Mouse (Mus musculus): ENCODE results near the gene Pigz. TPM values are rescaled to one million over a fixed set of nuclear protein-coding genes. Genes with fewer than 3 reads are reported as not detected.
"Not testable (repeated sequence)": the region's sequence is repeated elsewhere in the genome, so short reads cannot be mapped to it uniquely, and the experiment has no call there.

Gene Pigz
- total RNA-seq, 2 experiments from 2014 or later, result 5.9 to 7.5 TPM

DNA sequence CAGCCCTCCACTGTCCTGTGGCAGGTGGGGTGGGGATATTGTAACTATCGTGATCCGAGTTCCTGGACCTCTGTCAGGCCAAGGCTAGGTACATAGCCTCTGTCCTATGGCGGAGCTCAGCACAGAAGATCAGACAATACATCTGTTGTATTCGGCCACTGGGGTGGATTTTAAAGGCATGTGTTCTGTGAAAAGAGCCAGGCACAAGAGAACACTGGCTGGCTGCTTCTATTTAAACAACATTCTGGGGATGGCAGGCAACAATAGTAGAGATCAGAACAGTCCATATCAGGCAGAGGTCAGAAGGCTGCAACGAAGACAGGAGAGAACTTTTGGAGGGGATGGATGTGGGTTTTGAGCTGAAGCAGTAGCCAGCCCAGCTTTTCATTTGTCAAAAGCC is 1.4 kb upstream of the Pigz start:
- no peak for DNase-seq

DNA sequence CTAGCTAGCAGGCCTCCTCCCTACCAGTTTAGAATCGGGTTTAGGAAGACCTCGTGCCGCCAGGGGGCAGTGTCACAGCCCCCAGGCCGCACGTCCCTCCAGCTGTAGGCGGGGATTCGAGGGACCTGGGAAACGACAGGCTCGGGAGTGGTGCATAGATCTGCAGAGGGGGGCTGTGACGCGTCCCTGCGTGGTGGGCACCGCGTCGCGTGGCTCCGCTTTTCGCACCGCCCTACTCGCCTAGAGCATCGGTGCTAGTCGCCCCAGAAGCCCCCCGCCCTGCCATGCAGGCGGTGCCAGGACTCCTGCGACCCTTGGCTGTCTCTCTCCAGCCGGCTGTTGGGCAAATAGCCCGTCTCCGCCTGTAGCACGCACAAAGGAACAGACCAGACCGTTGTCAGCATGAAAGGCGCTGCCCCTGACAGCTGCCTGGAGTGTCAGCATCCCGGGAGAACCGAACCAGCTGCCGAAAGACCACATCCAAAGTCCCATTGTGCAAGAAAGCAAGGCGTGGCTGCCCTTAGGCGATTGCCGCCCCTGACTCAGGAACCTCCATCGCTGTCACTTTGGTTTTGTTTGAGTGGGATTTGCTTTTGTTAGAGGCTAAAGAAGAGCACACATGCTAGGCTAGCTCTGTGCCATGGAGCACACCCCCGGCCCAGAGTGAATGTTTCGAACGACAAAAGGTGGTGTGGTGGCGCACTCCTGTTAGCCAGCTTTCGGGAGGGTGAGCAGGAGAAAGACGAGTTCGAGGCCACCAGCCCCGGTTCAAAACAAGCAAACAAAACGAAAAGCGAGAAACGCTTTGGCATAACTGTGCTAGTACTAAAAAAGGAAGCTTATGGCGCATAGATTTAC is 582 bp upstream of the Pigz start:
- DNase-seq, result peak; percentile 88

DNA sequence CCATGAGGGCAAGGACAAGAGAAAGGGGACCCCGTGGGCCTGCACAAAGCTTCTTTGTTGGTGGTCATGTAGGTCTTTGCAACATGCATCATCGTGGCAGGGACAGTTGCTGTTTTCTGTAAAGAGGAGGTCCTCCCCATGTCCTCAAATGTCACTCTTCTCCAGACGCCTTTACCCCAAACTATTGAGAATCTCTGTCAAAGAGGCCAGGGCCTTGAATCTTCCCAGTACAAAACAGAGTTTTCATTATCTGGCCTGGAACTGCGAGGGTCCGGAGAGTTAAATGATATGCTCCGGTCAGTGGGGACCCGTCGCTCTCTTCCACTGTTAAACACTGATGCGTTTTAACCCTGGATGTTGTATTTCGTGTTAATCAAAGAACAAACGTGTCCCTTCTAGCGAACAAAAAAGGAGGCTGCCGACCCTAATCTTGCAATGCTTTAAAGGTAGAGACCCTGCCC is 929 bp downstream of the Pigz start:
- DNase-seq, result no peak

DNA sequence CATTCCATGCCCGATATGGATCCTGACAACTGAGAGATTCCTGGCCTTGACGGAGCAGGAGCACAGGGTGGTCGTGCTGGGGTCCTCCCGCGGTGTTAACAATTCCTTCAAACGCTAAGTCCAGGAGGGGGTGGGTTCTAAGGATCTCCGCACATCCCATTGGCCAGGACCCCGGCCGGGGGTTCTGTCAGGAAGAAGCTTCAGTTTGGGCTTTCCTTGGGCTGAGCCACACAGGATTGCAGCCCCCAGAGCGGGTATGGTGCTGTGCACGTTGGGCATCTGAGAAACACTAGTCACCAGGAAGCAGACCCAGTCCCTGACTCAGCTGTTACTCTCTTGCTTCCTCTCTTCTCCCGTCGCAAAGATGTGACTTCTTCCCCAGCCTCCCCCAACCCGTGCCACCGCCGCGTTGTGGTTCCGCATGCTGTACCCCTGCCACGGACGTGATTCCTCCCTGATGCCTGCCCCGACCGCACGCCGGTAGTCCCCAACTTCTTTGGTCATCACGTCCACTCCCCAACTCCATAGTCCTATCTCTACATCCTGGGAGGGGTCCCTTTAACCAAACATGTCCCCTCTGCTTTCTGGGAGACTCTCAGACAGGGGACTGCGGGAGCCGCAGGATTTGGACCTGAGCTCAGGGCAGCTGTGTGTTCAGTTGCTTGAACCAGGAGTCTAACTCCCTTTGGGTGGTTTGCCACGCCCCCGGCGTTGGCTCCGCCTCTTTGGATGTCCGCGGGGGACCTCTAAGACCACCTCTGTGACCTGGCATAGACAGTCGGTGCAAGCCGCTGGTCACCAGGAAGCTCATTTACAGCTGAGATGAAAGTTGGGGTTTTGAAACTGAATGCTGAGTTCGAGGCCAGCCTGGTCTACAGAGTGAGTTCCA is 1.7 kb downstream of the Pigz start:
- no peak for DNase-seq

DNA sequence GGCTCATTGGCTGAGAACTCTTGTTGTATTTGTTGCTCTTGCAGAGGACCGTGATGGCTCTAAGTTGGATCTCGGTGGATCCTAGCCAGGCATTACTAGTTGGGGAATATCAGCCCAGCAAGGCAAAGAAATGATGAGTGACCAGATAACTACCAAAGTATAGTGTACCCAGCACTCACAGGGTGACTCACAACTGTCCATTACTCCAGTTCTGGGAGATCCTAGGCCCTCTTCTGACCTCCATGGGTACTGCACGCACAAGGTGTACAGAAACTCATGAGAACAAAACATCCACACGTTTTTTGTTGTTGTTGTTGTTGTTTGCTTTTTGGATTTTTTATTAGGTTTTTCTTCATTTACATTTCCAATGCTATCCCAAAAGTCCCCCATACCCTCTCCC is 2.9 kb downstream of the Pigz start:
- DNase-seq, result no peak

DNA sequence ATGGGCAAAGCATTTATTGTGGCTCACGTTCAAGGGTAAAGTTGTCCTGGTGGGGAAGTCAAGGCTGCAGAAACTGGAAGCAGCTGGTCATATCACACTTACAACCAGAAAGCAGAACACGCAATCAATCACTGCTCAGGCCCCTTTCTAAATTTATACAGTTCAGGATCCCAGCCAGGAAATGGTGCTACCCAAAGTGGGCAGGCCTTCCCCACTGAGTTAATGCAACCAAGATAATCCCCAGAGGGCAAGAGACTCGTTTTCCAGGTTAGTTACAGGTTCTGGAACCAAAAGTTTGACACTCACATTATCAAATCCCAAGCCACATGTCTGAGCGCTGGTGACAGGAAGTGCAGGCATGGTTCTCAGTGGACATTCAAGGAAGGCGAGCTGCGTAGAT is 5.2 kb downstream of the Pigz start:
- no peak for DNase-seq

DNA sequence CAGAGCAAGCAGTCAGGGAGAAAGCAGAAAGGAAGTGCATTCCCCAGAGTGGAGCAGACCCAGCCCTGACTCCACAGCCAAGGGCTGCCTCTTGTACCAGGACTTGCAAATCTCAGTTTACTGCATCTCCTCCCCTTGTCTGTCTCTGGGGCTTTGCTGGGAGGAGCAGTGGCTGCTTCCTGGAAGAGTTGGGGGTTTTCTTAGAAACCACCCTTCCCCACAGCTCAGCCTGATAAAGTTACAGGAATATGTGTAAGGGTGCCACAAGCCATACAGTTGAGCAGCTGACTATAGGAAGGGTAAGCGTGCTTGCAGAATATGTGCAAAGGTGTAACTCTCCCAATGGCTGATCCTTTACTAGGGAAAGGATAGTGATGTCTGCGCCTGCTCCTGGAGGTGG is 6.9 kb downstream of the Pigz start:
- DNase-seq, result no peak

DNA sequence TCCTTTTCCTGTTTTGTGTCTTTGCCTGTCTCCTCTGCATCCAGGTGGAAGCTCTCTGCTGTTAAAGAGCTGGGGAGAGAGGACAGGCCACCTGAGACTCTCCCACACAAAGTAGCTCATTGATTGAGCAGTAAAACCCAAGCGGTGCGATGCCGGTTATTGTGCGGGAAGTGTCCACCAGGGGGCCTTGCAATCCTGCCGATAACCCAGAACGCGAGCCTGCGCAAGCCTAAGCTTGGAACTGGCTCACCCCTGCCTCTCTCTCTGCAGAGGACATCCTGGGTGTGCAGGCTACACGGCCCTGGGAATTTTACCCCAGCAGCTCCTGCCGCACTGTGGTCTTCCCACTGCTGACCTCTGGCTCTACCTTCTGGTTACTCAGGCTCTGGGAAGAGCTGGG is 10.3 kb downstream of the Pigz start:
- peak; percentile 83 for DNase-seq

DNA sequence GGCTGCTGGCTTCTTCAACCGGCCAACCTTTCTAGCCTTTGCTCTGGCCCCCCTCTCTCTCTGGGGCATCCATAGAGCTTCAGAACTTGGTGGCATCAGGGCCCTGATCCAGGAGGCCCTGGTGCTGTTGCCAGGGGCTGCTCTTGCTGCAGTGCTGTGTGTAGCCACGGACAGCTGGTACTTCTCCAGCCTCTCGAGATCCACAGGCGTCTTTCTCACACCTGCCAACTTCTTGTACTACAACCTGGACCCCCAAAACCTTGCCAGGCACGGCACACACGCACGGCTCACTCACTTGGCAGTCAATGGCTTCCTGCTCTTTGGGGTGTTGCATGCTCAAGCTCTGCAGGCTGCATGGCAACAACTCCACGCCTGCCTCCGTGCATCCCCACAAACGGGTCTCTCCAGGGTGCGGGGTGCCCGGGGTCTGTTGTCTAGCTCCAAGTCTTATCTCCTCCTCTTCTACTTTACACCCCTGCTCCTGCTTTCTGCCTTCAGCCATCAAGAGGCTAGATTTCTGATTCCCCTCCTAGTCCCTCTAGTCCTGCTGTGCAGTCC is 11.1 kb downstream of the Pigz start:
- DNase-seq, result no peak

DNA sequence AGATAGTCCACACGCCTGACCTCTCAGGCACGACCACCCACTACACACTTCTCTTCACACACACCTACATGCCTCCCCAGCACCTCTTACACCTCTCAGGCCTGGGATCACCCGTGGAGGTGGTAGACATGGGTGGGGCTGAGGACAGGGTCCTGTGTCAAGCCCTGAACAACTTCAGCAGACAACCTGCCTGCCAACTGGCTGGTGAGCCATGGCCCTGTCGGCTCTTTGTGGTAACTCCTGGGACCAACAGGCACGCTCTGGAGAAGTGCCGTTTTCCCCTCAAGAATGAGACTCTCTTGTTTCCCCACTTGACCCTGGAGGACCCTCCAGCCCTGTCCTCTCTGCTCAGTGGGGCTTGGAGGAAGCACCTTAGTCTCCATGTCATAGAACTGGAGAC is 11.7 kb downstream of the Pigz start:
- no peak for DNase-seq

DNA sequence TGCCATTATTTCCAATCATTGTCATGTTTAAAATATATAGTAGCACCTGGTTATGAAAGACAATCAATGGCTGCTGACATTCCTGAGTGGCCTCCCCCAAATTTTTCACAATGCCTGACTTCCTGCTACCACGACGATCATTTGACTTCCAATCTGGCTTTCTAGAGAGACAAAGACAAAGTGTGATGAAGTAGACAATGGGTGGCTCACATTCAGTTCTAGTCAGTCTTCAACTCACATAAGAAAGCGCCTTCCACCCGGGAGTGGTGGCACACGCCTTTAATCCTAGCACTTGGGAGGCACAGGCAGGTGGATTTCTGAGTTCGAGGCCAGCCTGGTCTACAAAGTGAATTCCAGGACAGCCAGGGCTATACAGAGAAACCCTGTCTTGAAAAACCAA is 12.3 kb downstream of the Pigz start:
- not testable (repeated sequence) for DNase-seq

DNA sequence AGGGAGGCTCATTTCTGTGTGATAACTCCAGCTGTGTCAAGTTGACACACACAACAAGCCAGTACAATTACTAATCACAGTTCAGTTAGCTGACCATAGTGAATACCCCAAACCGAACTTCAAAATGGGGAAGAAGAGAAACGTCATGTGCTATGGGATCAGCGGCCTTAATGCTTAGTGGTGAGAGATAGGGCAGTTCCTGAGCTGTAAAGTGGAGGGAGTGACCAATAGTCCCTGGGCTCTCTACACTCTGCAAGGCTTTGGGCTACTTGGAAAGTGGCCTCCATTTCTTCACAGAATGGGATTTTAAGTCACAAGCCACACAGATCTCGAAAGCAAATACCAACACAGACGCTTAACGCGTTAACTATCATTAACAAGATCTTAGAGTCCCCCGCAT is 13.7 kb downstream of the Pigz start:
- no peak for DNase-seq

DNA sequence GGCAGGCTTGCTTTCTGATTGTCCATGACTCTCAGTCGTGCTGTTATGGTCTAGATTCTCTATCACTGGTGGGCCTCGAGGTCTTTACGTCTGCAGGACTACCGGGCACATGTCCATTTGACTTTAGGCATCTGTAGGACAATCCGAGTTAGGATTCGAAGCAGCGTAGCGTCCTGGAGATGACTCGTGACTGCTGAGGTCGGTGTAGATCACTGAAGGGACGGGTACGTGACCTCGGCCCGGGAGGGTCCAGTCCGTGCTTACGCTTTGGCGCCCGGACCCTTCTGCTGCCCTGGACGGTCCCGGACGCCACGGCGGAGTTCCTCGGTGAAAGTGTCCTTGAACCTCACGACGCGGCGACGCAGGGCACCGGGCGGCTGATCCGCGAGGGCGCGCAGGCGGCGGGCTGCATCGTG is 14.3 kb downstream of the Pigz start:
- no peak for DNase-seq

DNA sequence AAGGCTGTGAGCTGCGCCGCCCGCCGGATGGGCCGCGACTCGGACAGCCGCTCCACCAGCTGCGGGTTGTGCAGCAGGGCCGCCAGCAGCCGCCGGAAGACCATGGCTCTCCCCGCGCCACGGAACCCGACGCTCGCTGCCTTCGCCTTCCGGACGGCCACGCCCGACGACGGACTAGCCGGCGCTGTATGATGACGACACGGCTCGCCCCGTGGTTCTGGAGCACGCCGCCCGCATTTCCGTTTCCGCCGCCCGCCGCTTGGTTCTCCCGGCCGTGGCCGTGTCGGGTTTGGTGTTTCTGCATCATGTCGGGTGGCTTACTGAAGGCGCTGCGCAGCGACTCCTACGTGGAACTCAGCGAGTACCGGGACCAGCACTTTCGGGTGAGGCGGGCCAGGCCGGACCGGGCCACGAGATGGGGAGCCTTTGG is 14.7 kb downstream of the Pigz start, which contains the start of the genes 0610012G03Rik and Ncbp2:
Gene 0610012G03Rik, minus strand, starts transcription at position 150 of the 430 bp plus-strand sequence.
Gene Ncbp2, plus strand, starts transcription at position 169 of the 430 bp plus-strand sequence.
- DNase-seq, result peak; percentile 98

DNA sequence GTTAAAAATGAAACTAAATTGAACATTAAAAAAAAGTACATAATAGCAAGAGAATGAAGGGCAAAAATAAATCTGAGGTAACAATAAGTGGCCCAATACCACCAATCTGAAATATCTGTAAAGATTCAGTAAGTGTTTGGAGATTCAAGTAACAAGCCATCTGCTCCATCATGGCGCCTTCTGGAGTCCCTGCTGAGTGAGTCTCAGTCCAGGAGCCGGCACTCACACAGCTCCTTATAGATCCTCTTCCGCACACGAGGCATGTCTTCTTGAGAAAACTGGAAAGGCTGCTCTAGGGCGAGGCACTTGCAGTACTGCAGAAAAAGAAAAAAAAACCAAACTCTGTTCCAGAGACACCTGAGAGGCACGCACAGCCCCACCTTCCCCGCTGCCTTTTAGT is 29.6 kb downstream of the Pigz start:
- no peak for DNase-seq

DNA sequence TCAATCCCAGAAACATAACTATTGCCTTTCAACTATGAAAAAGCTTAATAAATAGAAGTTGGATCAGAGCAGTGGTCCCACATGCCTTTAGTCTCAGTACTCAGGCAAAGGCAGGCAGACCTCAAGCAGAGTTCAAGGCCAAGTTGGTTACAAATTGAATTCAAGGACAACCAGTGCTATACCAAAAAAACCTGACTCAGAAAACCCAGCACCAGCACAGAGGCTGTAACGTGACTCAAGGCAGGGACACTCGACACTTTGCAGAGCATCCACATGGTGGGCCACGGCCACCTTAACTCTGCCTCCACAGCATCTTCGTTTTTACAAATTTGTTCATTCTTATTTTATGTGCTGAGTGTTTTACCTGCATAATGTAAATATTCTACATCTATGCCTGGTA is 41.6 kb downstream of the Pigz start:
- no peak for DNase-seq

DNA sequence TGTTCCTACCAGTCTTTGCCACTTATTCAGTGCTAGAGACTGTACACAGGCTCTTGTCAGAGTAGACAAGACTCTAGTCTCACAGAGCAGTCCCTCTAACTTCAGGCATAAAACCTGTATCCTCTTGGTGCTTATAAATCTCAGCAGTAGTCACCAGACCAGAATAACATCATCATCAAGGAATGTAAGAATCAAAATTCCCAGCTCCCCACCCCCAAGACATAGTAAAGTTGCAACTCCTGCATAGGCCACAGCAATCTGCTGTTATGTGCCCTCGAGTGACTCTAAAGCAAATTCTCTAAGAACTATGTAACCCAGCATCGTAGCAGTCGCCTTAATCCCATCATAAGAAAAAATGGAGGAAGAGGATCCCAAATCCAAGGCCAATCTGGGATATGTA is 45.9 kb downstream of the Pigz start:
- no peak for DNase-seq

DNA sequence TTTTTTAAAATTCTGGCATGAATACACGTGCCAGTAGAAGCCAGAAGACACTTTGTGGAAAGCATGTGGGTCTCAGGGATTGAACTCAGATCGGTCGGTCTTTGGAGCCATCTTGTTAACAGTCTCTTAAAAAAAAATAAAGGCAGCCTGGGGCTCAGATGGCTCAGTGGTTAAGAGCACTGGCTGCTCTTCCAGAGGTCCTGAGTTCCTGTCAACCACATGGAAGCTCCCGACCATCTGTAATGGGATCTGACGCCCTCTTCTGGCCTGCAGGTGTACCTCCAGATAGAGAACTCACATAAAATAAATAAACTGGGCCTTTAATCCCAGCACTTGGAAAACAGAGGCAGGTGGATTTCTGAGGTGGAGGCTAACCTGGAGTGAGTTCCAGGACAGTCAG is 47.3 kb downstream of the Pigz start:
- DNase-seq, result no peak

DNA sequence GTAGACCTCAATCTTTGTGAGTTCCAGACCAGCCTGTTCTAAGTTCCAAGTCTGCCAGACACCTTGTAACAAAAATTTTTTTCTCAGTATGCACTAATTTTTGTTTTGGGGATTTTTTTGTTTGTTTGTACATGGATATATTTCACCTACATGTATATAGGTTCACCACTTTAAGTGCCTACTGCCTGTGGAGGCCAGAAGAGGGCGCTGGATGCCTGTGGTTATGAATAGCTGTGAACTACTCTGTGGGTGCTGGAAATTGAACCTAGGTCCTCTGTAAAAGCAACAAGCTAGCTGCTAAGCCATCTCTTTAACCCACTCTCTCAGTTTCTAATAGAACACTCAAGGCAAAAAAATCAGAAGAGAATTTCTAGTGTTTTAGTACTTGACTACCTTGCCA is 58.4 kb downstream of the Pigz start:
- no peak for DNase-seq

DNA sequence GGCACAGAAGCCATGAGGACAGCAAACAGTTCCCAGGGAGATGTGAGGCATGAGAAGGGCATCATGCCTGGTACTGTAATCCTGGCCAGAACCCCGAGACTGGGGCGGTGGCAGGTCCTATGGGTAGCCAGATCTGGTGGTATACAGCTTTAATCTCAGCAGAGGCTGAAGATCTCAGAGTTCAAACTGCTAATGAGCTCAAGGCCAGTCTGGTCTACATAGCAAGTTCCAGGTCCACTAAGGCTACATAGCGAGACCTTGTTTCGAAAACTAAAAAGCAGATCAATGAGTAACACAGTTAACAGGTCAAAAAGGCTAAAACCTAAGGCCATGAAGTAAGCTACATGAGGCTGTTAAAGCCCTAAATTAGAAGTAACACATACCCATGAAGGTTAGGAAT is 59.5 kb downstream of the Pigz start:
- no peak for DNase-seq

DNA sequence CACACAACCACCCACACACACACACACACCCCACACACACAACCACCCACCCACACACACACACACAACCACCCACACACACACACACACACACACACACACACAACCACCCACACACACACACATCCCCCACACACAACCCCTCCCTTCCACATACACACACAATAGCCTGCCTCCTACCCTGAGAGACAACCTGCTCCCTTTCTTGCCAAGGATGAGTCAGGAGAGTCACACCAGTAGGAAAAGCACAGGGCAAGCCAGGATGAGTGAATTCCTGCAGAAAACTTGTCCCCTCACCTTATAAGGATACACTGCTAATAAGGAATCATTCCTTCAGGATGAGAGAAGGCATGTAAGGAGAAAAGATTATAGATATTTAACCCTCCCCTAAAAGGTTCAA is 60.3 kb downstream of the Pigz start:
- no peak for DNase-seq
